Mouse (Mus musculus) liver, embryonic 11.5 days (tissue): ENCODE results near the gene Ntm. TPM values are rescaled to one million over a fixed set of nuclear protein-coding genes. Genes with fewer than 3 reads are reported as not detected.

Experiments
- ATAC-seq: fragments of 200-750 bp; cut with Nextera tagmentation; replicated peaks from 2 replicates; pipeline ENCODE4 v1.8.0; 2017; ENCODE audit warnings: moderate number of reproducible peaks, mild to moderate bottlenecking, moderate TSS enrichment, moderate library complexity; ENCODE audit not compliant: low FRiP score
- DNase-seq: peaks from one replicate; pipeline ENCODE4 v3.0.0-alpha.2; 2017; ENCODE audit warnings: low spot score
- H3K27ac ChIP-seq: fragments of 300-500 bp; sonication (generic); 2 replicates; pipeline ENCODE4 v1.5.1; 2014; ENCODE audit warnings: mild to moderate bottlenecking, low read depth, low read length, control low read depth
- H3K27me3 ChIP-seq: fragments of 300-500 bp; sonication (generic); replicated peaks from 2 replicates; pipeline ENCODE4 v1.6.1; 2014; ENCODE audit warnings: low read length, mixed read lengths; ENCODE audit not compliant: control insufficient read depth, insufficient read depth
- H3K36me3 ChIP-seq: fragments of 300-500 bp; sonication (generic); 2 replicates; pipeline ENCODE4 v1.6.1; 2014; ENCODE audit warnings: mild to moderate bottlenecking, low read length, moderate library complexity, mixed read lengths; ENCODE audit not compliant: control insufficient read depth, insufficient read depth
- H3K4me1 ChIP-seq: fragments of 300-500 bp; sonication (generic); replicated peaks from 2 replicates; pipeline ENCODE4 v1.6.1; 2014; ENCODE audit warnings: low read length, mixed read lengths; ENCODE audit not compliant: control insufficient read depth, insufficient read depth
- H3K4me2 ChIP-seq: fragments of 300-500 bp; sonication (generic); 2 replicates; pipeline ENCODE4 v1.6.1; 2014; ENCODE audit warnings: mild to moderate bottlenecking, control low read depth, moderate library complexity
- H3K4me3 ChIP-seq: fragments of 300-500 bp; sonication (generic); 2 replicates; pipeline ENCODE4 v1.5.1; 2014; ENCODE audit warnings: low read depth, low read length, control low read depth
- H3K9ac ChIP-seq: fragments of 300-500 bp; sonication (generic); 2 replicates; pipeline ENCODE4 v1.6.1; 2014; ENCODE audit warnings: low read depth, low read length, control low read depth
- H3K9me3 ChIP-seq: fragments of 300-500 bp; sonication (generic); 2 replicates; pipeline ENCODE4 v1.6.1; 2016; ENCODE audit warnings: low read length, inconsistent platforms, mixed read lengths; ENCODE audit not compliant: control insufficient read depth
- WGBS: fragments of 180-500 bp; shearing (Covaris S2); extraction: QIAGEN DNeasy Blood & Tissue Kit; methylation state at CpG from one replicate; pipeline ENCODE4 v1.1.7; 2014; 5-methylcytosine and 5-hydroxymethylcytosine counted together
- polyA plus RNA-seq: library from polyadenylated mRNA; unstranded; fragments of >200 nt; fragmentation: Nextera tagmentation; extraction: Ambion mirVana; gene quantifications from 2 replicates; pipeline ENCODE4 v1.2.1, GENCODE M21; 2014

Gene Ntm
- polyA plus RNA-seq, 1 experiment from 2014 or later = 4.4 TPM

- no peaks in the 10 kb centered on the region for H3K27me3 ChIP-seq
- H3K4me2 ChIP-seq = no peak overlapping the region
- DNase-seq (no peak), ATAC-seq (no peak)
- no peak overlapping the region for H3K27ac ChIP-seq
- WGBS = 80% methylated on average over 5 of the region's 5 CpGs
- no peaks in the 10 kb centered on the region for H3K4me1 ChIP-seq
- no peak overlapping the region for H3K4me3 ChIP-seq
- no peaks in the 10 kb centered on the region for H3K36me3 ChIP-seq
- no peaks in the 10 kb centered on the region for H3K9me3 ChIP-seq
- no peak overlapping the region for H3K9ac ChIP-seq
Measured at GRCm38 (mm10) chr9:29691186-29691855, 271.6 kb downstream of the Ntm start.

DNA sequence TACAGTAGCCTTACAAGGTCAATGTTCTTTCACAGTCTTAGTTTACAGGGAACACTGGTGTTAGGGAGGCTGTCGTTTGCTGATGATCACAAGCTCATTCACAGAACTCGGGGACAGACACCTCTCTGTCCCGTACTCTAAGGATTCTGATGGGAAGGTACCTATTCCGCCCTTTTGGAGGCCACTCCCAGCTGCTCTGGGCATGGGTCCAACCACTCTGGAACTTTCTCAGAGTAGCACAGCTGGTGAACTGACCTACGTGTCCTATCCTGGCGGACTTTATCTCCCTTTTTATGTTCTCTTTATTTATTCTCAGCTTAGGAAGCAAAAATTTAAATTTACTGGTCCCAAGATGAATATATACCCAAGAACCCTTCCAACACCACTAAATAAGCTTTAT, 280.7 kb downstream of the Ntm start:
- no peak overlapping the region for H3K9ac ChIP-seq
- H3K27ac ChIP-seq = no peak overlapping the region
- no peaks in the 10 kb centered on the region for H3K4me1 ChIP-seq
- H3K36me3 ChIP-seq = no peaks in the 10 kb centered on the region
- no peak for ATAC-seq
- H3K27me3 ChIP-seq = no peaks in the 10 kb centered on the region
- no peaks in the 10 kb centered on the region for H3K9me3 ChIP-seq
- no peak overlapping the region for H3K4me2 ChIP-seq
- no peak overlapping the region for H3K4me3 ChIP-seq
- 76% methylated on average over 6 of the region's 6 CpGs for WGBS
- DNase-seq = no peak

GRCm38 (mm10) chr9:29680677-29681076, 282.3 kb downstream of the Ntm start:
- no peak for ATAC-seq
- Histone ChIP-seq H3K9ac (no peak overlapping the region), H3K4me1 (no peaks in the 10 kb centered on the region), H3K4me2 (no peak overlapping the region), H3K36me3 (no peaks in the 10 kb centered on the region), H3K9me3 (no peaks in the 10 kb centered on the region), H3K4me3 (no peak overlapping the region), H3K27me3 (no peaks in the 10 kb centered on the region), H3K27ac (no peak overlapping the region)
- 12% methylated on average over 5 of the region's 5 CpGs for WGBS
- no peak for DNase-seq

DNA sequence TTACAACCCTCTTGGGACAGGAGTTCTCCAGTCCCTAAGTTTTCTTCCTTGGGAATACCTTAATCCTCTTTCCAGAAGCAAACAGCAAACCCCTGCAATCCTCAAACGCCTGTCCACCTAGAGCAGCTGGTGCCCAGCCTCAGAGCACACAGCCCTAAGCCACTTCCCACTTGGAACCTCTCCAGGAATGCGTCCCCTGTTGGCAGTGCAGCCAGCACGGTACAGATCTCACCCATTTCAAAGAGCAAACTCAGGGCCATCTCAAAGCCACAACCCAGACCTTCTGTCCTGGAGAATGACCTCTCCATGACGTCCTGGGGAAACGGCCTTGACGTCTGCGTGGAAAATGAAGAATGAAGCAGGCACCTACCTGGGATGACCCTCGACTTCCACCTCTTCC, 289.0 kb downstream of the Ntm start:
- ATAC-seq (no peak), DNase-seq (no peak)
- Histone ChIP-seq H3K9ac (no peak overlapping the region), H3K4me2 (no peak overlapping the region), H3K9me3 (no peaks in the 10 kb centered on the region), H3K27me3 (no peaks in the 10 kb centered on the region), H3K4me3 (no peak overlapping the region), H3K27ac (no peak overlapping the region), H3K4me1 (no peaks in the 10 kb centered on the region), H3K36me3 (no peaks in the 10 kb centered on the region)
- WGBS = 55% methylated on average over 8 of the region's 8 CpGs

DNA sequence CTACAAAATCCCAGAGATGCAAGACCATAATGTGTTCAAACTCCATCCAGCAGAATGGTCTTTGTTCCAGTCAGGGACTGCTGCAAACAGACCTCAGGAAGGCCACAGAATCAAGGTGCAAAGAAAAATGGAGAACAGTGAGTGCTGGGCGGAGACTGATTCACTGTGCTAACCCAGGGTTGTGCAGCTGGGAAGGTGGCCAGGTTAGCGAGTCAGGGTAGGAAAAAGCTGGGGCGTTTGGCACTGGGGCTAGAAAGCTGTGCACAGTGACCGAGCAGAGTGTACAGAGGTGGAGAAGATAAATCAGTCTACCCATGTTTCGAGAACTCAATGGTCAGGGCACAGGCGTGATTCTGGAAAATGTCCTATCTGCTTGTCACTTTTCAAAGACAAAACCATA, 291.1 kb downstream of the Ntm start:
- WGBS = 79% methylated on average over 6 of the region's 6 CpGs
- Histone ChIP-seq H3K9me3 (no peaks in the 10 kb centered on the region), H3K4me1 (no peaks in the 10 kb centered on the region), H3K36me3 (no peaks in the 10 kb centered on the region), H3K4me3 (no peak overlapping the region), H3K27me3 (no peaks in the 10 kb centered on the region), H3K9ac (no peak overlapping the region), H3K4me2 (no peak overlapping the region), H3K27ac (no peak overlapping the region)
- ATAC-seq = no peak
- no peak for DNase-seq

GRCm38 (mm10) chr9:29663286-29663685, 299.7 kb downstream of the Ntm start:
- no peak for DNase-seq
- H3K27me3 ChIP-seq = no peaks in the 10 kb centered on the region
- 76% methylated on average over 7 of the region's 7 CpGs for WGBS
- no peak overlapping the region for H3K27ac ChIP-seq
- no peaks in the 10 kb centered on the region for H3K4me1 ChIP-seq
- no peaks in the 10 kb centered on the region for H3K36me3 ChIP-seq
- ATAC-seq = no peak
- no peaks in the 10 kb centered on the region for H3K9me3 ChIP-seq
- H3K4me3 ChIP-seq = no peak overlapping the region
- no peak overlapping the region for H3K9ac ChIP-seq
- H3K4me2 ChIP-seq = no peak overlapping the region

DNA sequence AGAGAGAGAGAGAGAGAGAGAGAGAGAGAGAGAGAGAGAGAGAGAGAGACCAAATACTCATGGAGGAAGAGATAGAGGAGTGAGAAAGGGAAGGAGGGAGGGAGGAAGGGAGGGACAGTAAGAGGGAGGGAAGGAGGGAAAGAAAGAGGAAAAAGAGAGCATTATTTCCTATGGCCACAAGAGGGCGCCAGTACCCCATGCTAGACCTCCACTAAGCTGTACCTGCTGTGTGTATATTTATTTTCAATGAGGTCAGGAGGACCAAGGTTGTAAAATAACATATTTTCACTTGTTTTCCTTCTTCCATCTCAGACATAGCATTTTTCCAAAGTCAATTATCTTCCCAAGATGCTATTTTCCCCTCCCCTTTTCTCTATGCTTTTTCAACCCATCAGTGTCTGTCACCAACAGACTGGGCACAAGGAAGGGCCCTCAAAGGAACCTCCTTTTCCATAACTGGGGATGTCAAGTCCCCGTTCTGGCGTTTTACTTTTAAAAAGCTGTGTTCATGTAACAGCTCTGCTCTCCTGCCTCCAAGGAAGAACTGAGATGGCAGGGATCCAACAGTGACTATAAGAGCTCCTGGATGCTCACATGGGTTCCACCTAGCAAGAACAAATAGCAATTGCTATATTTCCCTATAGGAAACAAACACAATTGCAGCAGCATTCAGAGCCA, 301.3 kb downstream of the Ntm start:
- H3K27ac ChIP-seq = no peak overlapping the region
- no peaks in the 10 kb centered on the region for H3K4me1 ChIP-seq
- no peaks in the 10 kb centered on the region for H3K27me3 ChIP-seq
- DNase-seq = no peak
- H3K9ac ChIP-seq = no peak overlapping the region
- H3K36me3 ChIP-seq = no peaks in the 10 kb centered on the region
- no peaks in the 10 kb centered on the region for H3K9me3 ChIP-seq
- H3K4me2 ChIP-seq = no peak overlapping the region
- ATAC-seq = no peak
- no peak overlapping the region for H3K4me3 ChIP-seq
- WGBS = 11% methylated on average over 3 of the region's 3 CpGs

DNA sequence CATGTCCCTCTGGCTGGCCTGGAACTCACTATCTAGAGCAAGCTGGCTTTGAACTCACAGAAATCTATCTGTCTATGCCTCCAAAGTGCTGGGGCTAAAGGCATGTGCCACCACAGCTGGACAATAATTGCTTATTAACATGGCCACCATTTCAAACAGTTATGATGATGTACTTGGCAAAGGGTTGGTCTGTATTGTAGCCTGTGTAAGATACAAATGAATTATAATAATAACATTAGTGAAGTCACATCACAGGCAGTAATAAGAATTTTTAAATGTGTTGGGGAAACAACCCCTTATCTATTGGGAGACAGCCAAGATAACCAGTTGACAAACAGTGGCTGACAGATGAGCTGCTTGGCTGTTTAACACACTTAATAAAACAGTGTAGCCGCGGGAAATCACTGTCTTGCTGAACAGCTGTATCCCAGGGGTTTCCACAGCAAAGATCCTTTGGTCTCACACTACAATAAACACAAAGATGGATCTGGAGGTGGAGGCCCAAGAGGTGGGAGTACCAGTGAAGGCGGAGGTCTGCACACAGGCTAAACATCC, 302.8 kb downstream of the Ntm start:
- no peak for DNase-seq
- WGBS = 55% methylated on average over 3 of the region's 3 CpGs
- Histone ChIP-seq H3K36me3 (no peaks in the 10 kb centered on the region), H3K4me2 (no peak overlapping the region), H3K9me3 (no peaks in the 10 kb centered on the region), H3K9ac (no peak overlapping the region), H3K27ac (no peak overlapping the region), H3K4me1 (no peaks in the 10 kb centered on the region), H3K4me3 (no peak overlapping the region), H3K27me3 (no peaks in the 10 kb centered on the region)
- no peak for ATAC-seq
